Mouse (Mus musculus) heart, embryonic 15.5 days (tissue): Measurements from ENCODE around the gene Acox3. TPM values are rescaled to one million over a fixed set of nuclear protein-coding genes. Genes with fewer than 3 reads are reported as not detected.
A peak's percentile ranks its signal among the peaks of the same experiment; 100 is the strongest.
"Not testable (repeated sequence)": the region's sequence is repeated elsewhere in the genome, so short reads cannot be mapped to it uniquely, and the experiment has no call there.

ENCODE experiments used
- ATAC-seq: fragments of 200-750 bp; cut with Nextera tagmentation; replicated peaks from 2 replicates; pipeline ENCODE4 v1.8.0; 2017; ENCODE audit warnings: low read depth, moderate TSS enrichment; ENCODE audit not compliant: insufficient number of reproducible peaks, insufficient read depth, low FRiP score
- H3K27ac ChIP-seq: fragments of 300-500 bp; sonication (generic); 2 replicates; pipeline ENCODE4 v1.5.1; 2015; ENCODE audit warnings: mild to moderate bottlenecking, inconsistent platforms
- H3K27me3 ChIP-seq: fragments of 300-500 bp; sonication (generic); 2 replicates; pipeline ENCODE4 v1.6.1; 2015; ENCODE audit warnings: inconsistent platforms
- H3K36me3 ChIP-seq: fragments of 300-500 bp; sonication (generic); 2 replicates; pipeline ENCODE4 v1.6.1; 2015; ENCODE audit warnings: mild to moderate bottlenecking, inconsistent platforms
- H3K4me1 ChIP-seq: fragments of 300-500 bp; sonication (generic); replicated peaks from 2 replicates; pipeline ENCODE4 v1.6.1; 2015; ENCODE audit warnings: inconsistent platforms
- H3K4me2 ChIP-seq: fragments of 300-500 bp; sonication (generic); 2 replicates; pipeline ENCODE4 v1.6.1; 2015; ENCODE audit warnings: inconsistent platforms, mild to moderate bottlenecking, moderate library complexity
- H3K4me3 ChIP-seq: fragments of 300-500 bp; sonication (generic); 2 replicates; pipeline ENCODE4 v1.5.1; 2015; ENCODE audit warnings: mild to moderate bottlenecking, inconsistent platforms
- H3K9ac ChIP-seq: fragments of 300-500 bp; sonication (generic); 2 replicates; pipeline ENCODE4 v1.6.1; 2015; ENCODE audit warnings: mild to moderate bottlenecking, inconsistent platforms
- H3K9me3 ChIP-seq: fragments of 300-500 bp; sonication (generic); replicated peaks from 2 replicates; pipeline ENCODE4 v1.6.1; 2016; ENCODE audit warnings: inconsistent platforms
- WGBS: fragments of 180-500 bp; shearing (Covaris S2); methylation state at CpG from one replicate; pipeline ENCODE4 v1.1.7; 2015; ENCODE audit warnings: mixed read lengths; 5-methylcytosine and 5-hydroxymethylcytosine counted together
- polyA plus RNA-seq: library from polyadenylated mRNA; unstranded; fragments of >200 nt; fragmentation: Nextera tagmentation; extraction: Ambion mirVana; gene quantifications from 2 replicates; pipeline ENCODE4 v1.2.1, GENCODE M21; 2015

Acox3 gene
- polyA plus RNA-seq, 1 experiment from 2014 or later = 9.9 TPM

GRCm38 (mm10) chr5:35579247-35579893, 3.5 kb upstream of the Acox3 start:
- WGBS = 37% methylated on average over 5 of the region's 5 CpGs
- no peaks in the 10 kb centered on the region for H3K9me3 ChIP-seq
- H3K27me3 ChIP-seq = no peaks in the 10 kb centered on the region; the same call in 1 of the 2 replicates
- H3K4me2 ChIP-seq = no peak overlapping the region
- H3K27ac ChIP-seq = no peak overlapping the region
- H3K4me3 ChIP-seq = no peak overlapping the region
- no peaks in the 10 kb centered on the region for H3K36me3 ChIP-seq
- no peak overlapping the region for H3K9ac ChIP-seq
- peaks cover 11% of the 10 kb centered on the region for H3K4me1 ChIP-seq
- no peak for ATAC-seq

- H3K9ac ChIP-seq = no peak overlapping the region
- H3K27ac ChIP-seq = no peak overlapping the region
- no peak for ATAC-seq
- no peaks in the 10 kb centered on the region; the same call in 1 of the 2 replicates for H3K27me3 ChIP-seq
- no peaks in the 10 kb centered on the region for H3K9me3 ChIP-seq
- H3K36me3 ChIP-seq = no peaks in the 10 kb centered on the region
- no peak overlapping the region for H3K4me3 ChIP-seq
- H3K4me2 ChIP-seq = no peak overlapping the region
- peaks cover 6% of the 10 kb centered on the region for H3K4me1 ChIP-seq
- 51% methylated on average over 3 of the region's 3 CpGs for WGBS
Measured at GRCm38 (mm10) chr5:35580156-35580922, 2.5 kb upstream of the Acox3 start.

- WGBS = 2% methylated on average over 17 of the region's 17 CpGs
- Histone ChIP-seq H3K4me2 (peak overlapping the region; percentile 83), H3K4me1 (peaks cover 4% of the 10 kb centered on the region), H3K27me3 (no peaks in the 10 kb centered on the region; the same call in 1 of the 2 replicates), H3K4me3 (peak overlapping the region; percentile 74), H3K27ac (peak overlapping the region; percentile 84), H3K9me3 (no peaks in the 10 kb centered on the region), H3K36me3 (no peaks in the 10 kb centered on the region), H3K9ac (peak overlapping the region; percentile 67)
- no peak for ATAC-seq
Measured at GRCm38 (mm10) chr5:35583221-35583783, 462 bp downstream of the Acox3 start.

- not testable (repeated sequence) for H3K9me3 ChIP-seq, H3K36me3 ChIP-seq, H3K27ac ChIP-seq, ATAC-seq, H3K27me3 ChIP-seq, H3K4me1 ChIP-seq, H3K4me3 ChIP-seq, H3K9ac ChIP-seq
- peak overlapping the region; percentile 83; the same call in 1 of the 2 replicates for H3K4me2 ChIP-seq
- 95% methylated on average over 2 of the region's 2 CpGs for WGBS
Measured at GRCm38 (mm10) chr5:35584259-35584658, 1.4 kb downstream of the Acox3 start.

- Histone ChIP-seq H3K27ac (no peak overlapping the region), H3K27me3 (no peaks in the 10 kb centered on the region), H3K4me3 (no peak overlapping the region), H3K4me1 (no peaks in the 10 kb centered on the region), H3K36me3 (peaks cover 47% of the 10 kb centered on the region), H3K4me2 (no peak overlapping the region), H3K9ac (no peak overlapping the region), H3K9me3 (no peaks in the 10 kb centered on the region)
- 74% methylated on average over 4 of the region's 4 CpGs for WGBS
- ATAC-seq = no peak
Measured at GRCm38 (mm10) chr5:35591497-35591896, 8.7 kb downstream of the Acox3 start.

- Histone ChIP-seq H3K4me1 (no peaks in the 10 kb centered on the region), H3K27ac (no peak overlapping the region), H3K4me2 (no peak overlapping the region), H3K9me3 (no peaks in the 10 kb centered on the region), H3K9ac (no peak overlapping the region), H3K36me3 (peaks cover 47% of the 10 kb centered on the region), H3K4me3 (no peak overlapping the region), H3K27me3 (no peaks in the 10 kb centered on the region)
- 83% methylated on average over 21 of the region's 21 CpGs for WGBS
- no peak for ATAC-seq
Measured at GRCm38 (mm10) chr5:35592081-35592736, 9.4 kb downstream of the Acox3 start.

- no peaks in the 10 kb centered on the region for H3K4me1 ChIP-seq
- H3K4me3 ChIP-seq = no peak overlapping the region
- H3K9me3 ChIP-seq = no peaks in the 10 kb centered on the region
- H3K9ac ChIP-seq = no peak overlapping the region
- no peak overlapping the region for H3K27ac ChIP-seq
- WGBS = 60% methylated on average over 4 of the region's 4 CpGs
- H3K27me3 ChIP-seq = no peaks in the 10 kb centered on the region
- peaks cover 53% of the 10 kb centered on the region for H3K36me3 ChIP-seq
- no peak for ATAC-seq
- no peak overlapping the region for H3K4me2 ChIP-seq
Measured at GRCm38 (mm10) chr5:35592824-35593223, 10.0 kb downstream of the Acox3 start.

- no peak overlapping the region for H3K4me2 ChIP-seq
- H3K27me3 ChIP-seq = no peaks in the 10 kb centered on the region
- H3K4me3 ChIP-seq = no peak overlapping the region
- no peak overlapping the region for H3K27ac ChIP-seq
- no peak overlapping the region for H3K9ac ChIP-seq
- H3K9me3 ChIP-seq = no peaks in the 10 kb centered on the region
- peaks cover 57% of the 10 kb centered on the region for H3K36me3 ChIP-seq
- no peaks in the 10 kb centered on the region for H3K4me1 ChIP-seq
- no peak for ATAC-seq
- WGBS = 85% methylated on average over 6 of the region's 6 CpGs
Measured at GRCm38 (mm10) chr5:35593272-35593671, 10.4 kb downstream of the Acox3 start.

GRCm38 (mm10) chr5:35594768-35595167, 11.9 kb downstream of the Acox3 start:
- Histone ChIP-seq H3K9me3 (no peaks in the 10 kb centered on the region), H3K4me1 (no peaks in the 10 kb centered on the region), H3K27me3 (no peaks in the 10 kb centered on the region), H3K4me3 (no peak overlapping the region), H3K36me3 (peaks cover 47% of the 10 kb centered on the region), H3K9ac (no peak overlapping the region), H3K27ac (no peak overlapping the region), H3K4me2 (no peak overlapping the region)
- WGBS = 89% methylated on average over 4 of the region's 4 CpGs
- ATAC-seq = no peak

GRCm38 (mm10) chr5:35595706-35596105, 12.9 kb downstream of the Acox3 start:
- WGBS = 14% methylated on average over 4 of the region's 4 CpGs
- no peaks in the 10 kb centered on the region for H3K27me3 ChIP-seq
- H3K27ac ChIP-seq = no peak overlapping the region
- peaks cover 7% of the 10 kb centered on the region for H3K4me1 ChIP-seq
- no peak overlapping the region for H3K4me3 ChIP-seq
- no peak overlapping the region for H3K4me2 ChIP-seq
- H3K9me3 ChIP-seq = no peaks in the 10 kb centered on the region
- no peak for ATAC-seq
- H3K9ac ChIP-seq = no peak overlapping the region
- H3K36me3 ChIP-seq = peaks cover 43% of the 10 kb centered on the region
